Mouse (Mus musculus) embryonic fibroblast, embryonic 13.5 days (primary cell): ENCODE measurements at regions not wholly inside any gene's neighbourhood (a gene's known extent, or its start where the extent isn't known, plus 50 kb on each side); places are given as distances from the start of the nearest gene placed in this dataset.

ENCODE experiments used
- CTCF ChIP-seq: IDR thresholded peaks from 2 replicates; pipeline ENCODE4 v1.5.1; 2011; ENCODE audit warnings: mild to moderate bottlenecking, control low read depth, low read length, moderate library complexity, borderline replicate concordance; ENCODE audit not compliant: insufficient read depth
- POLR2A ChIP-seq: IDR thresholded peaks from 2 replicates; pipeline ENCODE4 v1.6.1; 2011; ENCODE audit warnings: low read depth, mild to moderate bottlenecking, control low read depth, low read length, moderate library complexity

GRCm38 (mm10) chr11:18586468-18586867 is 432.3 kb downstream of the Meis1 start:
- TF ChIP-seq POLR2A = no peak
- TF ChIP-seq CTCF = no peak
